Mouse (Mus musculus) liver, adult 2 months (tissue): ENCODE measurements around the gene Ptprn2.

ENCODE experiments used
- CTCF ChIP-seq: fragments of 200-500 bp; IDR thresholded peaks from 2 replicates; pipeline ENCODE4 v1.5.1; 2011; ENCODE audit warnings: low read depth, low read length, control low read depth
- POLR2A ChIP-seq: fragments of 200-500 bp; IDR thresholded peaks from 2 replicates; pipeline ENCODE4 v1.6.1; 2011; ENCODE audit warnings: low read length, control low read depth; ENCODE audit not compliant: insufficient read depth; ENCODE audit errors: extremely low read depth

DNA sequence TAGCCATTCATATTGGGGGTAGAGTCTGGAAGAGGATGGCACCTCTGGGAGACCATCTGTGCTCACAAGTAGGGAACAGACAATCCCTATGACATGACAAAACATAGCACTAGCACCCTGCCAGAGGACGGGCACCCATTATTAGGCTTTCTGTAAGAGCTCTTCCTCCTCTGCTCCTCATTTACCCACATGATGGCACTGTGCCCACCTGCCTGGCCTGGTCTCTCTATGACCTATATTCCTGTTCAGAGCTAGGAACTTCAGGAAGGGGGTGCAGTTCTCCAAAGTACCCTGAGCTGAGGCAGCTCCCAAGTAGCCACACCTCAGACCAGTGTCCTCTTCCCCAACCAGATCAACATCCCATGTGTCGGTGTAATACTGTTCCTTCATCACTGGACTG is 777.6 kb downstream of the Ptprn2 start:
- no peak for TF ChIP-seq CTCF
- no peak for TF ChIP-seq POLR2A
